Mouse (Mus musculus) lung, postnatal 0 days (tissue): ENCODE results near the gene Eps8l1.

Experiments used
- CTCF ChIP-seq: IDR thresholded peaks from 2 replicates; pipeline ENCODE4 v1.5.1; 2016; ENCODE audit warnings: antibody characterized with exemption, mild to moderate bottlenecking
- EP300 ChIP-seq: IDR thresholded peaks from 2 replicates; pipeline ENCODE4 v1.6.1; 2016; ENCODE audit warnings: antibody characterized with exemption, mild to moderate bottlenecking, control low read depth

DNA sequence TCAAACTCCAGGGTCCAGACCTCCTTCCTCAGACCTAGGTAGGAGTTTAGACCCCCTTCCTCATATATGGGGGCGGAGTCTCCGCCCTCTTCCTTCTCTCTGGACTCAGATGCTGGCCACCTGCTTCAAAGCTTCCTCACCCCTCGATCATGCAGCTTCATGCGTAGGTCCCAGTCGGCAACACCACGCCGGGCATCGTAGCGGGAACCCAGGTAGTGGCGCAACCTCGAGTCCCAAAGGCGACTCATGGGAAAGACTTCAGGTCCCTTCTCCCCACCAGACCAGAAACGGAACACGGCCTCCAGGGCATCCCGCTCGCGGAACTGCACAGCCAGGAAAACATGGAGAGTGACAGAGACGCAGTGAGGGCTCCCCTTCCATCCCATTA, 66.8 kb downstream of the Eps8l1 start:
- TF ChIP-seq CTCF, result no peak
- TF ChIP-seq EP300, result no peak
